Mouse (Mus musculus): ENCODE data around the gene N4bp2.

N4bp2 gene

DNA sequence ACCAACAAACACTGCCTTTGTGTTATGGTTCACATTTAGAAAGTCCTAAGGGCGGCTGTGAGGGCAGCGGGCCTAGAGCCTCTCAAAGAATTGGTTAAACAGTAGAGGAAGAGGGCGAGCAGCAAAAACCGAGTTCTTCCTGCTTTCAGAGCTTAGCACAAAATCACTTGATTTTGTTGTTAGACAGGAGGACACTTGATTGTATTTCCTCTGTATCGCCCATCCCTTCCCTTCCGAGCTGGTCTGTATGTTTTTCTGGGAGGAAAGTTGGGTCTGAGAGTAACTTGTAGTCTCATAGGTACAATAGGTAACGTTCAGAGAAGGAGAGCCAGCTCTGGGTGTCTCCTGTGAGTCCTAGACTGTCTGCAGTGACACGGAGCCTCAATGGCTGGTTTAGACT lies 63.8 kb downstream of the N4bp2 start:
- DNase-seq (ENCODE audit: low spot score in 2 of 2) = no peak

DNA sequence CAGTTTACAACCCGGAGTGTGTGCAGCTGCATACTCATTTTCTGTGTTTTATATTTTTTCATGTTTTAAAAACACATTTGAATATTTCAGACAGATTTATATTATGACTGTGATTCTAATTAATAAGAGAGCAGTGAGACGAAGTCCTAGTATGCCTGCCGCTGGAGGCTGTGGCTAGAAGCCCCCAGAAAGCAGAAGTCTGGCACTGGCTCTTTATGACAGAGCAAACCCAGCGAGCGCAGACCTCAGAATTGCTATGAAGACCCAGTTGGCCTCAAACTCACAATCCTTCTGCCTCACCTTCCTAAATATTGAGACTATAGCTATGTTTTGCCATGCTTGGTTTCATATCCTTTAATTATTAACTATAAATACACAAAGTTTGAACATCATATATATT lies 64.9 kb downstream of the N4bp2 start:
- DNase-seq (ENCODE audit: low spot score in 2 of 2) = no peak

DNA sequence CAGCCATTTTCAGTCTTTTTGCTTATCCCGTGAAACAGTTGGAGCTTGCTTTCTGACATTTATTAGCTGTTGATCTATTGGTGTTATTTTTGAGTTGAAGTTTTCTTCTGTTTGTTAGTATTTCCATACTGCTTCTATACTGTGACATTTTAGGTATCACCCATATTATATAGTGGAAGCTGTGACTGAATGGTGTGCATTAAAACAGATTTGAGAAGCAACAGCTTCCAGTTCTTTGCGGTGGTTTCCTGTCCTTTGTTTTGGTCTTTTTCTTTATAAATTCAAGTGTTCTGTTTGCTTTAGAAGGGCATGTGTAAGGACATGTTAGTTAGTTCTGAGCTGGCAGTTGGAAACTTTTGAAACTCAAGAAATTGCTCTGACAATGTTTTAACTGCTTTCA lies 65.7 kb downstream of the N4bp2 start:
- DNase-seq (ENCODE audit: low spot score in 2 of 2) = no peak

DNA sequence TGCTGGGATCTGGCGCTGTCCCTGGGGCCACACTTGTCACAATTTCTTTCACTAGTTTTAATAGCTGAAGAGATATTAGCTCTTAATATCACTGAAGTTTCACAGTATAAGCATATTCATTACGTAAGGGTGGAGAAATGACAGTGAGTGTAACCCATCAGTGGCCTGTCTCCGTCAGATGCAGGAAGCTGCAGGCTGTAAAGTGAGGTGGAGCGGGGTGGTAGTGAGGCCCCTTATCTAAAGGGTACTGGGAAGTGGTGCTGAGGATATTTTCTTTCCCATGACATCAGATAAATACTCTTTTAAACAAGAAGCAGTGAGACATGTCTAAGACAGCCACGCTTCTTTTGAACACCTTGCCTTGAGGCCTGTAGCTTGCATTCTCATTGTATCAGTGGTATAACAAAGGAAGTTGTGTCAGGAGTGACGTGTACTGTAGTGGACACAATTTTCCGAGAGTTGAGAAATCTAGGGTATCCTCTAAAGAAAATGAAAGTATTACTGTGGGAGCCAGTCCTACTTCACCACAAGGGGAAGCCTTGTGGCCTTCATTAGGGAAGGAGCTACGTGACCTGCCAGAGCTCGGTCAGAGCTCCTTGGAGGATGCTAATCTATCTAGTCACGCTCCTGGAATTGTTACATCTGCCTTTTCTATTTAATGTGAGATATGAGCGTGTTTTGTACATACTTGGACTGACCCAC lies 68.7 kb downstream of the N4bp2 start:
- peak in 1 of 2 experiments; percentile 4 for DNase-seq (ENCODE audit: low spot score in 2 of 2)

DNA sequence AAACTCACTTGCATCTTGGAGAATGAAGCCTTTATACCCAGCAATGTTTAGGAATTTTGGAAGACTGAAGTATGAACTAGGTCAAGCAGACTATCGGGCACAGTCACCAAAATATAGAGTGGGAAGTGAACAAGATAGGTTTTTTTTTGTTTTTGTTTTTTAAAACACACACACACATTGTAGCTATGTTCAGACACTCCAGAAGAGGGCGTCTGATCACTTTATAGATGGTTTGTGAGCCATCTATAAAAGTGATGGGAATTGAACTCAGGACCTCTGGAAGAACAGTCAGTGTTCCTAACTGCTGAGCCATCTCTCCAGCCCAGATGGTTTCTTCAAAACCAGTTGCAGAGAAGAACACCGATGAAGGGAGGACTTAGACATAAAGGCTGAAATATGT lies 69.8 kb downstream of the N4bp2 start:
- DNase-seq (ENCODE audit: low spot score in 2 of 2) = no peak

DNA sequence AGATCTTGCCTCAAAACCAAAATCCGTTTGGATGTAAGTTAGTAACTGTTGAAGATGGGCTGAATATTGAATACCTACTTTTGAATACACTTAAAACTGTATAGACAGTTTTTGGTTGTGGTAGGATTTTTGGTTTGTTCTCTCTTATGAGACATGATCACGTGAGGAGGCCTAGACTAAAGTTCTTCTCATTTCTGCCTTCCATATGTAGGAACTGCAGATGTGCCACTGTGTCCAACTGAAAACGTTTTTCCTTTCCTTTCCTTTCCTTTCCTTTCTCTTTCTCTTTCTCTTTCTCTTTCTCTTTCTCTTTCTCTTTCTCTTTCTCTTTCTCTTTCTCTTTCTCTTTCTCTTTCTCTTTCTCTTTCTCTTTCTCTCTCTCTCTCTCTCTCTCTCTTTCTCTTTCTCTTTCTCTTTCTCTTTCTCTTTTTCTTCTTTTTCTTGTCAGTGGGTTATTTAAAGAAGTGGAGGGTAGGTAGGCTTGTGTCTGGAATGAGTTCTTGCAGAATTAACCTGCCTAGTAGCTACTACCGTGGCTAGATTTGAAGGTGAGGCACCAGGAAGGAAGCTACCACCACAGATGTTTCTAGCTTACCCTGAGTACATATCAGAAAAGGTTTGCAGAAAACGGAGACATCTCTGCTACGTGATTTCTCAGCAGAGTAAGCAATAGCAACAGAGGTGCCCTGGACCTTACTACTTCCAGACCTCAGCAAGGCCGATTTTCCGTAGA lies 70.6 kb downstream of the N4bp2 start:
- no peak for DNase-seq (ENCODE audit: low spot score in 2 of 2)

DNA sequence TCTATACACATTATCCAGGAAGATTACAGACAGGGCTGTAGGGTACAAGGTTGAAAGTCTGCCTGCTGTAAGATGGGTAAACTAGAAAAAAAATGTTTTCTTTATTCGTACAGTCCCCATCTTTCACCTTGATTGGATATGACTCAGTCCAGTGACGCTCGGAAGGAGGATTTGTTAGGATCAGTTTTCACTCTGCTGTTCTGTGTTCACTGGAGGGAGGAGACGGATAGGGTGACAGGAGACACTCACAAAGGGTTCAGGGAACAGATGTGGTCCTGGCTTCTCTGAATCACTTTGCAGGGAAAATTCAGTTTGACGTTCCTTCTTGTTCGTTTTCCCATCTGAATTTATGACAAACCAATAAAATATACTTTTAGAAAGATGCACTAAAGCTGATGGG lies 74.7 kb downstream of the N4bp2 start:
- no peak for DNase-seq (ENCODE audit: low spot score in 2 of 2)

DNA sequence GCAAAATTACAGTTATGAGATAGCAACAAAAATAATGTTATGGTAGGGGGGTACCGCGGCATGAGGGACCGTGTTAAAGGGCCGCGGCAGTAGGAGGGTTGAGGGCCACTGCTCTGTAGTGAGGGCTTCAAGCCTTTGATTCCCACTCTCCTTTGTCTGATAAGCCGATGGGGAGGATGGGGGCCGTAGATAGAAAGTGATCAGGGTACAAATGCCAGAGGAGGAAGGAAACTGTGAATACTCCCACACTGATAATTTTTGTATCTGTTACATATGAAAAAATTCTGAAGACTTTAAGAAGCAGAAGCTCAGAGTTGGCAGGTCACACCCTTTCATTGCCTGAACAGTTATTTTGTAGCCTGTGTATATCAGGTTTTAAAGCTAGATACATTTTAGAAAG lies 79.6 kb downstream of the N4bp2 start:
- no peak for DNase-seq (ENCODE audit: low spot score in 2 of 2)

DNA sequence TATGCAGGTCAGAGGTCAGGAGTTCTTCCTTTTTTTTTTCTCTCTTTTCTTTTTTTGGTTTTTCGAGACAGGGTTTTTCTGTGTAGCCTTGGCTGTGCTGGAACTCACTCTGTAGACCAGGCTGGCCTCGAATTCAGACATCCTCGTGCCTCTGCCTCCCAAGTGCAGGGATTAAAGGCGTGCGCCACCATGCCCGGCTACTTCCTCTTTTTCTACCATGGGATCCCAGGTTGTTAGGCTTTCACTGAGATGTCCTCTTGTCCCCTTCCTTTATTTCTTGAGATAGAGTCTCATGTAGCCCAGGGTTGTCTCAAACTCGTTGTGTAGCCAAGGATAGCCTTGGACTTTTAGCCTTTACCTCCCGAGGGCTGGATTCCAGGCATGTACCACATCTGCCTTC lies 83.2 kb downstream of the N4bp2 start:
- DNase-seq (ENCODE audit: low spot score in 2 of 2) = no peak

DNA sequence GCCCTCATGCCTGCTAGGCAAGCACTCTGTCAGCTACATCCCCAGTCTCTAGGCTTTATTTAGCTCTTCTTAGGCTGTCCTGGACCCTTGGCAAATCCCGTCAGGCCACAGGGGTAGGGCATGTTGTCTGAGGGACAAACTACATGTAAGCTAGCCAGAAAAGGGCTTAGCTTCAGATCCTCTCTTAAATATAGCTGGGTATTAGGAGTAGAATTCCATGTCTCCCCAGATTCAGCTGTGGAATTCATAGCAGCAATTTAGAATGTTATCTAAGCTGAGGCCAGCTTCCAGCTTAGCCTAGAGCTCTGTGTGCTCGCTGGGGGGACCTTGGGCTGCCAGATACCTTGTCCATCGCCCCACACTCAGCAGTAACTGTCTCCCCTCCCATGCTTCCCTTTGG lies 83.6 kb downstream of the N4bp2 start:
- no peak for DNase-seq (ENCODE audit: low spot score in 2 of 2)

DNA sequence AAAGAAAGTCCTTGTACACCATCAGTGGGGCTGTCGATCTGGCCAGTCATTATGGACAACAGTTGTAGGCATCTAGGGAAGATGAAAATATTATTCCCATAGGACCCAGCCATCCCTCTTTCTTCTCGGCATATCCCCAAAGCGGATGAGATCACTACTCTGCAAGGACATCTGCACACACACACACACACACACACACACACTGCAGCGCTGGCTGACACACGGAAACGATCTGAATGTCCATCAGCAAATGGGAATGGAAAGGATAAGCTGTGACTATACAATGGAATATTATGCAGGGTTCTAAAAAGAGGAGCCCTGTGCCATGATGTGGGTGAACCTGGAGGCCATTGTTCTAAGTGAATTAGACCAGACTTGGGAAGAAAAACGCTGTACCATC lies 84.3 kb downstream of the N4bp2 start:
- DNase-seq (ENCODE audit: low spot score in 2 of 2) = no peak

DNA sequence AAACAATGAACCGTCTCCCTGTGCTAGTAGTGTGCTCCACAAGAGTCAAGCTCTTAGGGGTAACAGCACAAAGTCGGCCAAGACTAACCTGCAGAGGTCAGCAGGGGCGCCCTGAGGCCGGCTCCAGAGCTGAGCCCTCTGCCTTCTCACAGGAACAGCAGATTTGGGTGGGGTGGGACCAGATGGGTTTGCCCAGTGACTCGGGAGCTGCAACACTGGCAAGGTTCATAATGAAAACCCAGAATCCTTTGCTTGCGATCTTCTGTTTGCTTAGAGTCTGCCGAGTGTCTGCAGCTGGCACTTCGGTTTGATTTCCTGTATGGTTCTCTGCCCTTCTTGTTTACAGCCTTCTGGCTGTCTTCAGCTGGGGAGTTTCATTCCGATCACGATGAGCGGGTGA lies 87.4 kb downstream of the N4bp2 start:
- no peak for DNase-seq (ENCODE audit: low spot score in 2 of 2)

DNA sequence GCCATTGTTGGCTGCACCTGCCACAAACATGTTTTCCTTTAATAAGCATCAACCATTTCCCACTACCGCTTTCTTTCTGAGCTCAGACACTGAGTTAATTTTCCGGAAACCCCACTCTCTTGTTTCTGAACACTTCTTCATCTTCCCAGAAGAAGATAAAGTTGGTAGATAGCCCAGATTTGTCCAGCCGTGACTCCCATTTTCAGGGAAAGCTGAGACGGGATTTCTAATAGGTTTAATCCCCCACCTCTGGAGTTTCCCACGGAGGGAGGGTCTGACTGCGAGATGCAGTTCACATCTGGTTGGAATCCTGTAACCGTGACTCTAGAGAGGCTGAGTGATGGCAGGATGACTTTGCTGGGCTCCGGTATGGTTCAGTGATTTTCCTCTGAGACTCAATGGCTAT lies 91.5 kb downstream of the N4bp2 start:
- no peak for DNase-seq (ENCODE audit: low spot score in 2 of 2)

DNA sequence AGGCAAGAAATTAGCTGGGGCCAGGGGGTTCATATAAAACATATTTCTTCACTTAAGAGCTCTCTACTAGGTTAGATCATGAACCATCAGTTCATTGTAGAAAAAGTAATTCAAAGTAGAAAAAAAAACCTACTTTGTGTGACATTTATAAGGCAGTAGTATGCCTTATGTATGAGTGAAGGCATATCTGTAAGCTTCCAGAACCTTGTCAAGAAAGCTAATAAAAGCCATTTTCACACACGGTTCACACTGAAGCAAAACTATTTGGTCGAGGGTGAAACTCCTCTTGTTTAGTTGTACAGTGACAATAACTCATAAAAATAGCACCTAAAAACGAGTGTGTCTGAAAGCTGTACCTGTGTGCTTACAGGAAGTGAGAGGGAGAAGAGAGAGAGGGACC lies 92.2 kb downstream of the N4bp2 start:
- DNase-seq (ENCODE audit: low spot score in 2 of 2) = no peak

DNA sequence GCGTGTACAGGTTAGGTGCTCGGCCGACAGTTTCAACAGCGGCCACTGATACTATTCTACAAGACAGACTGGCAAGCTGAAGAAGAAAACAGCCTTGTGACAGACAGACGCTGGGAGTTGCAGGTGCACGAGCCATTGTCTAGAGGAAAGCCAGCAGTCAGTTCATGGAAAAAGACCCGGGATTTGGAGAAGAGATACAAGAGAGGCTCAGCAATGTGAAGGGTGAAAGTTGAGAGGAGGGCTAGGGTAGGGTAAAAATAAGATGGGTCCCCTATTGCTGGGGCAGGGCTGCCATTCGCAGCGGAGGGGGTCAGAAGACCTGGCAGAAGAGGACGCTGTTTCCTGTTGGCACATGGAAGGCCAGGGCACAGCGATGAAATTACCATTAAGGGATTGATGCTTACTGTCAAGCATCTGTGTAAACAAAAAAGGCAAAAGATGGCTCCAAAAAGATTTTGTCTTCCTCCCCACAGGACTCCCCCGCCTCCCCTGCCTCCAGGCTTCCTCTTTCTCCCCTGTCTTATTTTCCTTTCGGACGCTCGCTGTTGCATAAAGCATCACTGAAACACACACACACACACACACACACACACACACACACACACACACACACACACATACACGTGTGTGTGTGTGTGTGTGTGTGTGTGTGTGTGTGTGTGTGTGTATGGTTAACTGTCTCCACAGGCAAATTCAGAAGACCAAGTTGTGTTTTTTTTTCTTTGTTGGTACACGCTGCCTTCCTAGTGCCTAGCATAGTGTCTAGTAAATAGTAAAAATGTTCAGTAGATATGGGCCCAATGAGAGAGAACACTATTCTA lies 93.5 kb downstream of the N4bp2 start:
- no peak for DNase-seq (ENCODE audit: low spot score in 2 of 2)

DNA sequence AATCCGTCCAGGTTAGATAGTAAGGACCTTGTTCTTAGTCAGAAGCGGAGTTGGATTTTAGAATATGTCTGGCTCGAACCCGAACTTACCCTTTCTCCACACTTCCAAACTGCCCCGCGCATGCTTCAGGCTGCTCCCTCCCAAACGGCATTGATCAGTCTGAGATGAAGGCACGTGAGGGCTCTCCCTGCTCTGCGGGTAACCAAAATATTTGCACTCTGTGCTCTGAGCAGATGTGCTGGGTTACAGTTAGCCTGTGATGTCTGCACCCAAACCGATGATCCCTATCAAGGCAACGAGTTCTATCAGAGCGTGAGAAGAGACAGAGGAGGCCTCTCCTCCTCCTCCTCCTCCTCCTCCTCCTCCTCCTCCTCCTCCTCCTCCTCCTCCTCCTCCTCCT lies 94.6 kb downstream of the N4bp2 start:
- no peak for DNase-seq (ENCODE audit: low spot score in 2 of 2)

DNA sequence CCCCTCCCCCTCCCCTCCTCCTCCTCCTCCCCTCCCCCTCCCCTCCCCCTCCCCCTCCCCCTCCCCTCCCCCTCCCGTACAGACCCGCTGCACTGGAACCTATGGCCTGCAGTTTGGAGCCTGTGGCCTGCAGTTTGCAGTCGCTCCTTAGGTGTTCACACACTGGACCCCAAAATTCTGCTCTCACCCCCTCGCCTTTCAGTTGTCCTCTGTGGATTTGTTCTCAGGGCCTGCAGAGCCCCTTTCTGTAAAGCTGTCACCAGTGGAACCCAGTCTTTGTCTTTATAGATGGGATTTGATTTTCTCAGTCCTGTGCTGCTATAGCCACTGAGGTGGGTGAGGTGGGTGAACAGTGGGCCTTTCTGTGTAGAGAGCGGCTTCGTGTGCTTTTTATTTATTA lies 95.0 kb downstream of the N4bp2 start:
- no peak for DNase-seq (ENCODE audit: low spot score in 2 of 2)

DNA sequence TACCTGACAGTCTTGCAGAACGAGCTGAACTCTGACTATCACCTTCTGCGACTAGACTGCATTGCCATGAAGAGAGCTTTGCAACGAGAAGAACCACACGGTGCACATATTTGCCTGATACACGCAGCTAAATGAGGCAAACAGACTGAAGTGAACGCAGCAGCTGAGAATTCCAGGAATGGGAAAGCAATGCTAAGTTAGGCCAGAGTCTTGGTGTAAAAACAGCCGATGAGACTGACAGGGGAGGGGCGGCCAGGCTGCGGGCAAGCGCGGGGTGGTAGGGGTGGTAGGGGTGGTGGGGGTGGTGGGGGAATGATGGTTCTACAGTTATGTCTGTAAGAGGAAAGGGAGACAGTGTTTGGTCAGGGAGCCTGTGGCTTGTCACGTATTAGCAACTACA lies 95.6 kb downstream of the N4bp2 start:
- no peak for DNase-seq (ENCODE audit: low spot score in 2 of 2)

DNA sequence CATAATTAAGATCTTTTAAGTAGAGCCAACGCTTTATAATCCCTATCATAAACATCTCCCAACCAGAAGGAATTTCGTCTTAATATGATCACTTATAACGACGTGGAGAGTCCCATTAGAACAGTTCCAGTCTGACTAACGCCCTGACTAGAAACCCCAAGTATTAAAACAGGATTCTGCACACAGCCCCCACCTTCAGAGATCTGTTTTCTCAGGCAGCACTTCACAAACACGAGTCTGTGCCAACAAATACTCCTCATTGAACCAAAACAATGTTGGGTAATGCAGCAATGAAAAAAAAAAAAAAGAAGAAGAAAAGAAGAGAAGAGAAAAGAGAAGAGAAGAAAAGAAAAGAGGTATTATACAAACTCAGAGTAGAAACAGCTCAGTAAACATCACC lies 96.1 kb downstream of the N4bp2 start:
- peak in 1 of 2 experiments; percentile 23 for DNase-seq (ENCODE audit: low spot score in 2 of 2)

DNA sequence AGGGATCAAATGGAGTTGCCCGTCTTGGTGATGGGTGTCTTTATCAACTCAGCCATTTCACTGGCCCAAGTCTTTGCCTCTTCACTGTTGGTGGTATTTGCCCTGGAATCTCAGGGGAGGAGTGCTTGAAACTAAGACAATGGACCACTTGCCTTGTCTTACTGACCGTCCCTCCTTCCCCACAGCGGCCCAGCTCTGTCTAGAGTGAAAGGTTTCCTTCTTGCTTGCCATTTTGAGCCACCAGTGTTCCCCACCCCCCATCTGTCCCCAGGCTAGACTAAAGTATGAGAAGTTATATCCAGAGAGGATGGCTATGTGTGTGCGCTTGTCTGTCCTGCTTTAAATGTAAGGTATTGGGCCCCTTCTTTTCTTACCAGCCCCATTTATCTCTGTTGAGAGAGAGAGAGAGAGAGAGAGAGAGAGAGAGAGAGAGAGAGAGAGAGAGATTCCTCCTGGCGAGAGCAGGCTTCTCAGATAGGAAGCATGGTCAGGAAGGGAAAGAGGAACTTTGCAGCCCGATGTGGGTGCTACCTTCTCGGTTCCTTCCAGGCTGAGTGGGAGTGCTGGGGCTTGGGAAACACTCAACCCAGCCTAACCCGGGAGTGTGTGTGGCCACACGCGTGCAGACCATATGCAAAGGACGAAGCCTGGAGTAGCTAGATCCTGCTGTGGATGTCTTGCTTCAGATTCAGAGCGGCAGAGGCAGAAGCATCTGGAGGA lies 97.1 kb downstream of the N4bp2 start:
- DNase-seq (ENCODE audit: low spot score in 2 of 2) = peak; percentile 15 to 47

DNA sequence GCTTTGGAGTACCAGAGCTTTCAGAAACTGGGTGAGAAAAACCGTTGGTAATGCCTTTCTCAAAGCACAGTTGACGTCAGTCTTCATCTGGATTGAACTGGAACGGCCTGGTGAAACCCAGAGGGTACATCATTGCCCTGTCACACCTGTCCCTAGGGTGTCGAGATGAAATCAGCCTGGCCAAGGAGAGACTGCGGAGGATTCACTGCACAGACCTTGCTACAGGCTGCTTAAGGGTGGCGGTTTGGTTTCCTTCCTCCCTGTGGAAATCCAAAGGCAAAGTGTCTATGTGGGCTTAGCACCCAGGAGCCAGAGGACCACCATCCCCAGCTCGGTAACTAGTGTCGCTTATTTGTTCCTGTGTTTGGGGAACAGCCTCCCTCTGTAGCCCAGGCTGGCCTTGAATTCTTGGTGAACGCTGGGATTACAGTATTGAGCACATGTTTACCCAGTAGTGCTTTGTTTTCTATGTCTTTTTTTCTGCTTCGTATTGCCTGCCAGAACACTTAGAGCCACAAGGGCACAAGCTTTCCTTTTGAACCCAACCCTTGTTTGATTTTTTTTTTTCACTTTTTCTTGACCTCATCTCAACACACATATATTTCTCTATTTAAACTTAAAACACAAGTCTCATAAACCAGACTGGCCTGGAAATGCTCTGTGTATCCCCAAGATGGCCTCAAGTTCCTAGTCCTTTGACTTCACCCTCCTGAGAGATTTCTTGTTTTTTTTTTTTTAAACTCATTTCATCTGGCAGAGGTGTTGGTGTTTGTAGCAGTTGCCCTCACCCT lies 98.0 kb downstream of the N4bp2 start, which contains the start of gene Rhoh:
TSS of gene Rhoh (plus strand) at position 60 of the 791 bp plus-strand sequence.
- DNase-seq (ENCODE audit: low spot score in 2 of 2) = no peak

All from heart, adult 9 months (tissue).